8 mouse cellular contexts compared by ENCODE assay signal in the genomic region with DNA sequence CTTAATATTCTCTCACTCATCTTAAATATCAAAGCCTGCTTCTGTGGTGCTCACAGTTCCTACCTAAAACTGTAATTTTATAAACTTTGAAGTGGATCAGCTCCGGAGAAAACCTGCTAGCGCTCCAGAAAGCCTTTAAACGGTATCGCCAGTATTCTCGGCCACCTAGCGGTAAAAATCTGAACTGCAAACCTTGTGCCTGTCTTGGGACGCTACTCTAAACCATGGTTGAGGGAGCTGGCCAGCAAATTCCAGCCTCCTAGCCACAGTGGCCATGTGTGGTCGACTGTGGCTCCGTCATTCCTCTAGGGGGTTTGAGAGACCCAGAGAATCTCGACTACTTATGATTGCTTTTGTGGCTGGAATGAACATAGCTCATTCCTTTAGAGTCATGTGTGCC. TPM values are rescaled to one million over a fixed set of nuclear protein-coding genes. Genes with fewer than 3 reads are reported as not detected.
DNase-seq lines count a peak whose midpoint lies in the region; ATAC-seq and TF ChIP-seq lines count a peak whose summit lies in the region.

No protein-coding gene starts in this region.

- no peak overlapping the region for H3K4me3 ChIP-seq in cerebellum, adult 2 months (replicated peaks; ENCODE audit: insufficient read depth, low read depth, low read length)

- H3K4me1 ChIP-seq in cerebellum, adult 2 months (ENCODE audit: control insufficient read depth, insufficient read depth, low read length) = no peaks in the 10 kb centered on the region

- WGBS in cerebellum, adult 2 months = 5% methylated on average over 10 of the region's 10 CpGs

- no peak overlapping the region for H3K27ac ChIP-seq in cerebellum, adult 2 months (ENCODE audit: insufficient read depth, low read length)

- TF ChIP-seq CTCF in cerebellum, adult 2 months (IDR thresholded peaks at IDR 0.05; ENCODE audit: borderline replicate concordance, insufficient read depth, low read depth, low read length) = peak; percentile 70

- H3K27me3 ChIP-seq in cerebellum, adult 2 months (ENCODE audit: control insufficient read depth, insufficient read depth, low read length) = no peaks in the 10 kb centered on the region

- TF ChIP-seq POLR2A in cerebellum, adult 2 months (IDR thresholded peaks at IDR 0.05; ENCODE audit: borderline replicate concordance, insufficient read depth, low read length) = no peak

- peak; percentile 58 for DNase-seq in T-cell, adult 2 months (ENCODE audit: low spot score)
- DNase-seq in cerebellum, adult 2 months = peak; percentile 67 to 82
- DNase-seq in frontal cortex, adult 2 months (ENCODE audit: extremely low spot score in 1 of 2, low spot score in 1 of 2) = peak; percentile 40 to 92
- peak; percentile 88 for DNase-seq in induced T-regulatory cell, adult 2 months (ENCODE audit: low read depth)
- DNase-seq in left cerebral cortex, adult 8-10 months (ENCODE audit: low spot score in 2 of 2) = peak; percentile 35 to 85
- DNase-seq in right cerebral cortex, postnatal 14 days = peak; percentile 92
- peak; percentile 58 to 86 for DNase-seq in urinary bladder, postnatal 4 days (ENCODE audit: low spot score in 2 of 2)

- peak; percentile 78 for ATAC-seq in megakaryocyte-erythroid progenitor cell, adult 5-6 weeks (replicated peaks; ENCODE audit: low FRiP score, low TSS enrichment, poor library complexity, severe bottlenecking)

RNA-seq across cellular contexts. Expression of a gene that starts 25.4 kb away (rescaled TPM):
- polyA plus RNA-seq in cerebellum, adult 2 months (2012; rRNA removed) = 16.5 and 17.2 TPM in 2 replicates
- polyA plus RNA-seq in frontal cortex, adult 2 months (2012; rRNA removed) = 13.0 and 14.4 TPM in 2 replicates
- 10 to 100 TPM; 20.1 to 23.6 (median 21.6) TPM for total RNA-seq in left cerebral cortex, adult 8-10 months (2022)
- total RNA-seq in megakaryocyte-erythroid progenitor cell, adult 5-6 weeks (2014; fragmentation: Nextera tagmentation) = 11.2 and 12.9 TPM in 2 replicates
- total RNA-seq in megakaryocyte-erythroid progenitor cell, adult 5-6 weeks (2017) = 7.3 and 9.1 TPM in 2 replicates

RNA-seq across cellular contexts. Expression of a gene that starts 29.7 kb away (rescaled TPM):
- 0.19 and 0.21 TPM in 2 replicates for polyA plus RNA-seq in cerebellum, adult 2 months (2012; rRNA removed)
- polyA plus RNA-seq in frontal cortex, adult 2 months (2012; rRNA removed) = 0.21 and 0.54 TPM in 2 replicates
- under 1 TPM in 2 of 4 experiments, not detected in 2; 0.34 to 0.58 TPM for total RNA-seq in left cerebral cortex, adult 8-10 months (2022)
- not detected in 2 replicates for total RNA-seq in megakaryocyte-erythroid progenitor cell, adult 5-6 weeks (2014; fragmentation: Nextera tagmentation)
- not detected in 2 replicates for total RNA-seq in megakaryocyte-erythroid progenitor cell, adult 5-6 weeks (2017)
